Mouse (Mus musculus) naive thymus-derived CD4-positive, alpha-beta T cell, adult 2 months (primary cell): ENCODE measurements around the gene Arhgap23.

Source experiments
- DNase-seq: peaks from one replicate; pipeline ENCODE4 v3.0.0-alpha.2; 2011; ENCODE audit warnings: low read depth

The Arhgap23 gene

DNA sequence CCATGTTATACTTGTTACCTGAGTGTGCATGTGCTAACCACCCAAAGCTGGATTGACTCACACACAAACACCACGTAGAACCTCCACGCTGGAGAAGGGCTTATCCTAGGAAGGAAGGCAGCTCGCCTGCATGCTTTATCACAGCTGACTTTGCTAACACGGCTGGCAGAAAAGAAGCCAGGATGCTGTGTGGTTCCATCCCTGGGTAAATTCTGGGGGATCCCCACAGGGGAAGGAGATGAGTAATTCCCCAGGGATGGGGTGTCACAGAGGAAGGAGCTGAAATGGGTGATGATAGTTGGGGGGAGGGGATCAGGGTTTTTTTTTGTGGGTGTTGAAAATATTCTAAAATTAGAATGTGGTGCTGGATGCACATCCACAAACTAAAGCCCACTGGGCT, 90.5 kb downstream of the Arhgap23 start:
- no peak for DNase-seq

DNA sequence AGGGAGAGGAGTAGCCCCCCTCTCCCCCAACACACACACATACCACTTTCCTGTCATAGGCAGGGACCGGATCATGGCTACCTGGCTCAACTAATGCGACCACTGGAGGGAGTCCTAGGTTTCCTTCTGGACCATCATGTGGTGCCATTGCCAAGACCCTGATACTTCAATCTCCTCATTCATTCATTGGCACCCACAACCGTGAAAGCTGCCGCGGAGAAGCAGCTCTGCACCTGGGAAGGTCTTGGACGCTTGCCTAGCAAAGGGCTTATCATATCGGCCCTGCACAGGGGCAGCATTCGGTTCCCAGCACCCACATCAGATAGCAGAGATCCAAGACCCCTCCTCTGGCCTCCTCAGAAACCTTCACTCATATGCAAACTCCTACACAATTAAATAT, 91.0 kb downstream of the Arhgap23 start:
- no peak for DNase-seq

DNA sequence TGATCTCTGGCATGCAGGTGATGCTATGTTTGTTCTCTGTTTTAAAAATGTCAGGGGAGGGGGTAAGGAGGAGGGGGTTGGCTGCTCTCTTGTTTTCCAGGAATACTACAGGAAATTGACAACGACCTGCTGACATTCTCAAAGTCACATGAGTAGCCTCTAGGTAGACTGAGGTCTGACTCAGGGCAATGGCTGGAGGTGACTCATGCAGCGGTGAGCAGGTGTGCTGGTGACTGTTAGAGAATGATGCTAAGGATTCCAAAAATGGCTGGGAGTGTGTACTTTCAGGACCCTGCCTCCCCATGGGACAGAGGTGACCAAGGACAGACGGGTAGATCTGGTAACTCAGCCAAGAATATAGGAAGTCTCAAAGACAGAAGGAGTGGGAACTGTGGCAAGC, 92.9 kb downstream of the Arhgap23 start:
- no peak for DNase-seq

DNA sequence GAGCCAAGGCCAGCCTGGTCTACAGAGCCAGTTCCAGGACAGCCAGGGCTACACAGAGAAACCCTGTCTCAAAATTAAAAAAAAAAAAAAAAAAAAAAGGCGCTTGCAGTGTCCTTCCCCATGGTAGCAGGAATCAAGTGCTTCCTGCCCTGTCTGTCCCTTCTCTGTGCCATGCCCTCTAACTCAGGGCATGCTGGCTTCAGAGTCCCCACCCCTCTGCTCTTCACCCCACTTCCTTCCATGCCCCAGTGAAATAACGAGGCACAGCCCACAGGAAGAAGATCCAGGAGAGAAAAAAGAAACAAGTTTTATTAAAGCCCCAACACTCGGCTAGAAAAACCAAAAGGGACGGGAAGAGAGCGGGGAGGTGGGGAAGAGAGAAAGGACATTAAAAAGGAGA, 93.7 kb downstream of the Arhgap23 start:
- DNase-seq: no peak

DNA sequence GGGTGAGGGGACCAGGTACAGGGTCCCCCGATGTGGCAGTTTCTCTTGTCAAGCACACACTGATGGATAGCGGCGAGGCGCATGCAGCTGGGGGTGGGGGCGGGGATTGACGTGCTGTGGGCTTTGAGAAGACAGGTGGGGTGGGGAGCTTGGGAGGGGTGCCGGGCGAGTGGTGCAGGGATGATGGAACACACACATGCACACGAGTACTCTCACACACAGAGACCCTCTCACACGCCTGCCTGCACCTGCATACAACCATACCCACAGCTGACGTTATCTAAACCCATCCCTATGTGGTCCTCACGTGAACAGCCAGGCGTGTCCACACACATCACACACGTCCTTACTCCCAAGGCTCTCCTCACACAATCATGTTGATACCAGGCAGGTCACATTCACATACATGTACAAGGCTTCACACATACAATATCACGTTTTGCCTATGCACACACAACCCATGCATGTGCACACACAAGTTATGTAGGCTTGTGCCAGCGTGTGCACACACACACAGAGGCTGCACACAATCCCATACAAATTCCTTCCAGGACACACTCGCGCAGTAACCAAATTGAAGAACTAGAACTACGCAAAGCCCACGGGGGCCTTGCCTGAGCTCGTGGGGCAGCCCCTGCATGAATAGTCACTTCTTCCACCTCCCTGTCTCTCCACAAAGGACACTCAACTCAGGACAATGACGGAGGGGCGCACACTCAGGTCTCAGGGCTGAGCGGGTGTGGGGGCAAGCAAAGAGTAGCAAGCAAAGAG, 94.6 kb downstream of the Arhgap23 start:
- no peak for DNase-seq

DNA sequence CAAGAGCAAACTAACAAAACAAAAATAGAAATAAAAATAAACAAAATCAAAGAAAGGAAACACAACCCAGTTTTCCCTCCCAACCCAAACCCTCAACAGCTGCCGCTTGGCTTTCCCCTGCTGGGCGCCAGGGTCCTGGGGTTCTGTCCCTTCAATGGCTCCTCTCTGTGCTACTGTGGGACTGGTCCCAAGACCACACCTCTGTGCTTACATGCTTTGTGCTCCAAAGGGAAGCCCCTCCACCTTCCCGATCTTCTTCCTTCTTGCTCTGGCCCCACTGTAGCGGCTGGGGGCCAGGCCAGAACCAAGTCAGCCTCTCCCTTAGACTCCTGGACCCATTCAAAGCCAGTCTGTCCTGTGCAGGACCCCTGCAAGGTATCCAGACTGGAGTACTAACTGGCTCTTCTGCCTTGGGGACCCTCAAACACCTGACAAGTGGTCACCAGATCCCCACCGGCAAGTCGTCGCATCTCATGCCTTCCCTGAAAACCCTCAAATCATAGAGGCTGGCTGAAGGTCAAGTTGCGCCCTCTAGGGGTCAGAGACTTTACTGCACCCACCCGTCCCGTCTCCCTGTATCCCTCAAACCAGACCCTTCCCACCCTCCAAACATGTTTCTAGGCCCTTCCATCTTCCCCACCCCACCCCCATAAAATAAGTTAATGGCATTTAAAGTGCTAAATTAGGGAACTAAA, 95.8 kb downstream of the Arhgap23 start:
- DNase-seq: peak; percentile 66

DNA sequence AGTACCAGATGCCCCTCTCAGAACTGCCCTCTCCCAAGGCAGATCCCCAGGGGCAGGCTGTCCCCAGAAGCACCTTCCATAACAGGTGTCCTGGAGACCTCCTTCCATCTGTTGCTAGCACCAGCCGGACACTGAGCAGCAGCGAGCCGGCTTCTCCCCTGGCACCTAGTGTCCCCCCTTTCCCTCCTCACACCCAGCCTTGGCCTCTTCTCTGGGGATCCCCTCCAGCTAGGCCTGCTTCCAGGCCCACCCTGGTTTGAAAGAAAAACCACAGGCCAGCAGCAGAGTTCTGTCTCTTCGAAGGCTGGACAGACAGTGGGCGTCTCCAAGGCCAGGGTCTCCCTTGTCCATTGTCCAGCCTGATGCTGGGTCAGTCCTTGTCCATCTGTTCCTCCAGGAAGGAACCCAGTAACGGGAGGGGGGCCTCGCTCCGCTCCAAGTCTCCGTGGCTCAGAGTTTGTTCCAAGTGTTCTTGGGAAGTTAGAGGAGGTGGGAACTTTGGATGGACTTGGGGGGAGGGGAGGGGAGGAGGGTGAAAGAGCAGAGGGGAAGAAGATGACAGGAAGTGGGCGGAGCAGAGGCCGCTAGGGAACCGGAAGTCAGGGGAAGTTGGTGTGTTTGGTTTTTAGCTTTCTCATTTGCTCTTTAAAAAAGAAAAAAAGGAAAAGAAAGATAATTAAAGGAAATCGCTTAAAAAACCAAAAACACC, 96.5 kb downstream of the Arhgap23 start:
- DNase-seq: peak; percentile 45

DNA sequence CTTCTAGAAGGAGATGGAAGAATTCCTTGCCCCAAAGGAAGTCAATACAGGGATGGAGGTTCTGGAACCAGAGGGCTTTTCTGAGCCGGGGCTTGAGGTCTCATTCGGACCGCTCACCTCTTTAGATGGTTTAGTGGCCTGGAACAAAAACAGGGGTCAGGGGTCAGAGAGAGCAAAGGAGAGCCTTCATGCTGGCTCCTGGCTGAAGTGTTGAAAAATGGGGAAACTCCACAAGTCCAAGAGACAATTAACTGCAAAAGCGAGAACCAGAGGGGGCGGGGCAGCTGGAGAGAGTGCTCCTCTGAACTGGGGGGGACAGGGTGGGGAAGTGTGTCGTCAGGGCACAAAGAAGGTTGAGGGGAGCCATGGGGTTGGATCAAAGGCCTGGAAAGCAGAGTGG, 97.2 kb downstream of the Arhgap23 start:
- DNase-seq: no peak

DNA sequence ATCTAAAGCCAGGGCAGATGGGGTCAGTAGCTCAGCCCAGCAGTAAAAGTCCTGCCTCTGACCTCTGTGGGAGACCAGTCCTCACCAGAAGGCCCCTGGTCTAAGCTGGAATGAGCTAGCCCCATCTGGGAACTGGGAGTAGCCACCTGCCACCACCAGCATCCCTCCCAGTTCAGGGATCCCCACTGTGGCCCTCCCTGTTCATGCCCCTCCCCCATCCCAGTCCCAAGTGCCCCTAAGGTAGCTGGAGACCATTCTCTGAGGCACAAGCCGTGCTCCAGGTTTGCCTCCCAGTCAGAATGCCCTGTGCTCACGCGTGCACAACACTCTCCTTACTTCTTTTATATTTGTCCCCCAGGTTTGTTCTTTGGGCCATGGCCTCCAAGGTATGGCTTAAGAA, 97.7 kb downstream of the Arhgap23 start:
- DNase-seq: no peak

DNA sequence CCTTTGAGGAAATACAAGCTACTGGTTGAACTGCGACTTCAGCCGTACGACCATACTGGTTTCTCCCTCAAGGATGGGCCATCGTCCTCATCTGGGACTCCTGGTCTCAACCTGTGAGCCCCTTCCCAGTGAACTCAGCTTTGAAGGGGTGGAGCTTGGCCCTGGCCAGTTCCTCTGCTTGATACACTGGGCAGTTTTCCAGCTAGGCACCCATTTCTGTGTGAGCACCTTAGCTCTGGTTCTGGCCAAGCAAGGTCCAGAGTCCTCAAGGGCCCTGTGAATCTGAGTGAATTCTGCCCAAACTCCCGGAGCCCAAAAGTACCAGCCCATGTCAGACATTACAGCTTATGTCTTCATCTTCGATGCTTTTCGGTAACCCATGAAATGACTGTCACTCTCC, 105.2 kb downstream of the Arhgap23 start:
- DNase-seq: no peak

DNA sequence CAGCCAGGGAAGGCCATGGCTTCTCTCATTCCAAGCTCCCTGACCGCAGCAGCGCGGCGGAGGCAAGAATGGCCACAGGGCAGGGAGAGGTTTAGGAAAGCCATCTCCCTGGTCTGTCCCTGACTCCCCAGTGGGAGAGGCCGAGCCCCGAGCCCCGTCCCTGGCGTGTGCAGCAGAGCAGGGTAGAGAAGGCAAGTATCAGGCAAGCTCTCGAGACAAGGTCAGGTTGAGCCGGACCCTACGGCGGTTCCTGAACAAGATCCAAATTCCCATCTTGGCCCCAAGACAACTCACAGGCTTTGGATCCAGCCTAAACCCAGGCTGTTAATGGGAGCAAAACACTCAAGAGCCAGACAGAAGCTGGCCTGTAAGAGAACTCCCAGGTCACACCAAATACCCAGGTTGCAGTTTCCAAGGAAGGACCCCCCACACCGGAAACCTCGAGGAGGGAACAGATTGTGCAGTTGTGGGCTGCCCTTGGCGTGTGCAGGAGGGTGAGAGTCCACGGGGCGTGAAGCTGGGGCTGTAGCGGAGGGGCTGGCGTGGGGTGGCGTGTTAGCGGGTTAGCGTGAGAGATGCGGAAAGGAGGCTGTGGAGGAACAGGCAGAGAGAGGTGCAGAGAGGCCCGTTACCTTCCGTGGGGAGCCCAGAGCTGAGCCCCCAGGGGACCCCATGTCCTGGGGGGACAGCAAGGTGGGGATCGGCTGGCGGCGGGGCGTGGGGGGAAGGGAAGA, 106.6 kb downstream of the Arhgap23 start:
- DNase-seq: no peak

DNA sequence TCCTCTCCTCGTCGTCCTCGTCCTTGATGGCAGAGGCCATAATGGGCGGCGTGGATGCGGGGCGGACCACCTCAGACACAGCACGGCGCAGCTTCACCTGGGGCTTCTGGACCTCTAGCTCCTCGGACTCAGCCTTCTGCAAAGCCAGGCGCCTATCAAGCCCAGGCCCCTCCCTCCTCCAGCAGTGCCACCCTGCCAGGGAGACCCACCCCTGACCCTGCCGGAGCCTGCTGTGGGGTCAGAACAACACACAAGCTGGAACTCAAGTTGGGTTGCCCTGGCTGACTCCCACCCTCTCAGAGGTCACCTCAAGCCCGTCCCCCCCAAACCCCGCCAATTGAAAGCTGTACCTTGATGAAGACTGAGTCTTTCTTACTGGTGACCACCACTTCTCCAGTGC, 107.8 kb downstream of the Arhgap23 start:
- DNase-seq: no peak

DNA sequence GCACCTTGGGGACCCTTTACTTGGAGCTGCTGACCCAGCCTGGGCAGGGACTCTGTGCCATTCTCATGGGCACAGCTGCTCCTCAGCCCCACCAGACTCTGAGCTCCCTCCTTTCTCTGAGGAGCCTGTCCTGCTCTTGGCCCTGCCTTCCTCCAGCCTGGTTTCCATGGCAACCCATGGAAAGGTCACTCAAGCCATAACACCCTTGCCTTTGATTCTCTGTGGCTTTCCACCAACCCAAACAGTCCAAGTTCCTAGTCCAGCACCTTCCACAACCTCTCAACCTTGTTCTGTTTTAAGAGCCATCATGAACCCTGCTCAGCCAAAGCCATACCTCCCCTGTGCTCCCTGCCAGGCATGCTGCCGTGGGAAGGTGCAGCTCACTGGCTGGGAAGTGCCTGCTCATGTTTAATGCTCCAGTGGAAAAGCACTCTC, 108.5 kb downstream of the Arhgap23 start:
- no peak for DNase-seq

DNA sequence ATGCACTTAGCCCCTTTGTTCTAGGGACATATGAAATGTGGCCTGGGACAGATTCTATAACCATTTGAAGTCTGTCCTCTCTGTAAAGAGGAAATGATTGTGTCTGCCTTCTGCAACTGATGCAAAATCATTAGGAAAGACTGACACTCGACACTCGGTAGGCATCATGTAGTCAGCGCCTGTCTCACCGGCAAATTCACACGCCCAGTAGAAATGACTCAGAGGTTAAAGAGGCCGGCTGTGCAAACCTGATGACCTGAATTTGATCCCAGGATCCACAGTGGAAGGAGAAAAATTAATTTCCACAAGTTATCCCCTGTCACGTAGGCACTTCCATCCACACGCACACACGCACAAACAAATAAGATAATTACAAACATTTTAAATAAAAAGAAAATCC, 109.0 kb downstream of the Arhgap23 start:
- no peak for DNase-seq

DNA sequence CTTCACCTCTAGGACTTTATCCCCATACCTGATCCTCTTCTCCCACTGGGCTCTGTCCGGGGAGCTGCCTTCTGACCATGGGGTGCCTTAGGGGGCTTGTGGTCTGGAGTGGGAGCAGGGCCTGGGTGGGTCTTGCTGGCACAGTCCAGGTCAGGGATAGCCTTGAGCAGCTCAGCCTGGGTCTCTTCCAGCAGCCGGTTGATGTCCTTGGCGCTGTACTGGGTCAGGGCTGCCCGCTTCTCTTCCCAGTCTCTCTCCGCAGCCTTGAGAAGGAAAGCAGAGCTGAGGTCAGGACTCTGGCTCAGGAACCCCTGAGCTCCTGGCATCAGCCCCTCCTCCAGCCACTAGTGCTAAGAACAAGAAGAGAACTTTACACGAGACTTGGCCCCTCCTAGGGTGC, 110.0 kb downstream of the Arhgap23 start:
- no peak for DNase-seq

DNA sequence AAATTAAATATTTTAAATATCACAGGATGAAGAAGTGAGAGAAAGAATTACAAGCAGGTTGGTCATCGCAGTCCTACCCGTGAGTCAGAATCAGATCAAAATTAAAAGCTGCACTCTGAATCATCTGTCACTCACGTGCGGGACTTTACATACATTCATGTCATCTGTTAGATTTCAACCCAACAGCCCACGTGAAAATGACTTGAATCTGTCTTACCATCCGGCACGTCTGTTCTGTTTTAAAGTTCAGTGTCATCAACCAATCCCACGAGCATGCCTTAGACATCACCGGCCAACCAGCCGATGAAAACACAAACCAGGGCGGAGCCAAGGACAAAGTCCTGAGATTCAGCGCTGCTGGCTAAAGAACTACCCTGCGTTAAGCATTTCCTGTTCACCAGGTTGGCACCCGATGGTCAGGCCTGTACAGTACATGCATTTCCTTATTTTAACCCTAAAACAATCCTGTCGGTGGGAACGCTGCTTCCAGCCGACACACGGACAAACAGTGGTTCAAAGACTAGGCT, 113.0 kb downstream of the Arhgap23 start:
- no peak for DNase-seq

DNA sequence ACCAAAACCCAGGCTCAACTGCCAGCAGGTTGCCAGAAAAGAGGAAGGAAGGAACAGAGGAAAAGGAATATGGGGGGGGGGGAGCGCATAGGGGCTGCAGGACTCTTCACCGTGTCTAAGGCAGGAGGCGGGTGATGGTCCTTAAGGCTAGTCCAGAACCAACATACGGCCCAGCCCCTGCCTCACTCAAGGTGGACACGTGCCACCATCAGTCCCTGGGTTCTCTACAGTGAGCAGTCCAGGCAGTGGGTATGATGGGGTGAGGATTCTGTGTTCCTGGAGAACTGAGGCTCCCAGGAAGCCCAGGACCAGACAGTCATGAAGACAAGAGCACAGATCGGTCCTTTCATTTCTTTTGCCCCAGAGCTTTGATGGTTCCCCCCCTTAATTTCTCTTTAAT, 114.7 kb downstream of the Arhgap23 start:
- DNase-seq: no peak

DNA sequence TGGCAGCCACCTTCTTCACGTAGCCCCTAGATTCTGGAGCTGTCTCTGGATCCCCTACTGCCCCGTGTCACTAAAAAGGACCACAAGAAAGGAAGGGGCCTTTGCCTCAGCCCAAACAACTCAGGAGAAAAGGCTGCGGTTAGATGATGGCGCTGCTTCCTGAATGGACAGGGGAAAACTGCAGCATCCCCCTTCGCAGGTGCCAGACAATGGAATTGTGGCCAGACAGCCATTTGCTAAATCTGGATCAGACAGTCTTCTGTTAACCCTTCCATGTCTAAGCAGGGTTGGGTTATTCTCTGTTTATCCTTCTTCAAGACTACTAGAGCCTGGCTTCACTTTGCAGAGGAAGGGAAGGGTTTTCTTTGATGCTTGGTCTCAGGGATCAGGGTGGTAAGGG, 115.6 kb downstream of the Arhgap23 start:
- DNase-seq: no peak

DNA sequence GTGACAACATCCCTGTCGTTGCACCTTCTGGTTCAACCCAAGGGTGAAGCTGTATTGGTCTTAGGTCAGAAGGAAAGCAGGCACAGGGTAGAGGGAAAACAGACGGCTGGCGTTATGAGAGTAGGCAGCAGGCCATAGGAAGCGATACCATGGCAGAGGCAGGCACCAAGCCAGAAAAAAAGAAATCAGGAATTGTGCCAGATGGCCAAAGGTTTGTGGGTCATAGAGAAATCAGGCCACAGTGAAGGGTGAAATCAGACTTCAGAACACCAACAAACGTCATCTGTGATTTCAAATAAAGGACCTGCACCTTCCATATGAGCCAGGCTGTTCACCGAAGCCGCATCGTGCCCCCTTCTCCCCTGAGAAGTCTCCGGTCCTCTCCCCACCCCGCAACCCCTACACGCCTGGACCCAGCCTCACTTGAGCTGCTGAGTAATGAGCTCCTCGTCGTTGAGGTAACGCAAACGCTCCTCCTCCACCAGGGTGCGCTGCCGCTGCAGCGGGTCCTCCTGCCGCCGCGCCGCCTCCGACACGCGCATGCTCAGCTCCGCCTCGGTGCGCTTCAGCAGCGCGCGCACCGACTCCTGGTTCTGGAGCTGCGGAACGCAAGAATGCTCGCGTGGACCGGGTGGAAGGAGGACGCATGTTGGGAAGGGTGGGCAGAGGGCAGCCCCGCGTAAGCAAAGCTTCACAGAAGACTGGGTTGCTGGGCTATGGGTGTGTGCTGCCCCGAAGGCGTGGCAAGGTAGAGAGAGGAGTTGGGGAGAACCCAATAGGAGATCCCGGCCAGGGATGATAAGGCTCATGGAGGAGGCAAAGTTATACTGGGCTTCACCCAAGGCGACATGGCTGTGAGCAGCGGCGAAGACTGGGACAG, 116.3 kb downstream of the Arhgap23 start:
- DNase-seq: peak; percentile 94

DNA sequence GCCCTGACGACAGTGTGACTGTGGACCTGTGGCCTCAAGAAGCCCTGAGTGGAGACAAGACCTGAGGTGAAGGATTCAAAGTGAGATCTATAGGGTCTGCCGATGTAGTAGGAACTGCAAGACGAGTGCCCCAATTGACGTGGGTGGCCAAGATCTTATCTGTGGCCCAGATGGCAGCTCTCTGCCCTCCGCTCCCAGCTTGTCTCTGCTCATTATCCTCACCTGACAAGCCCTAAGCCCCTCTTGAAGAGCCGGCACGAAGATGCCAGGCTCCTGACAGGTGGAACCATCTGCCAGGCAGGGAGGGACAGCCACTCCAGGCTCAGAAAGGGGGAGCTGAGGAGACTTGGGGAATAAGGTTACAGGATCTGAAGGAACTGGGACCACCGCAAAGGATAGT, 117.0 kb downstream of the Arhgap23 start:
- peak; percentile 52 for DNase-seq

DNA sequence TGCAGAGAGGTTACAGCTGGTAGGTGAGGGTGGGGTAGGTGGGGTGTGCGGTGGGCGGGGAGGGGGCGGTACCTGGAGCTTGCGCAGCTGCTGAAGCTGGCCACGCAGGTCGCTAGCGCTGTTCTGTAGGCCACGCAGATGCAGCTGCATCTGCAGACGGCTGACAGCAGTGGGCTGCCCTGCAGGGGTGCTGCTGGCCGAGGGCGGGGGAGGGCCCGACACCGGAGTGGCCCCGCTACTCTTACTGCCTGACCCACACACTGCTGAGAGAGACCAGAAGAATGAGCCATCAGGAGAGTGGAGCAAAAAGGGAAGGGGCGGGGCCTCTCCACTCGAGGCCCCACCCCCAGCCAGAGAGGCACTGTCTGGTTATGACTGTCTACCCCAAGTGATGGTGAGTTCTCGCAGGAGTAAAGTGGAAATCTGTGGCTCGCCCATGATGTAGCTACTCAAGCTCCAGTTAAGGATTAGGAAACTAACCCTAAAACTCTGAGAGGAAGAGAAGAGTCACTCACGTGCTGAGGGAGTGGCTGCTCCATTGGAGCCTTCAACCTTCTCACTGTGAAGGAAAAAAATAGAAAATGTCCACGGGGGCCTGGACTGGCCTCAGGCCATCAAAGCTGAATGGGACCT, 117.7 kb downstream of the Arhgap23 start:
- DNase-seq: peak; percentile 75
